ENCODE assay signal across 12 mouse cellular contexts in genomic region chr8:115008624-115009620, GRCm38 (mm10).
A peak's percentile ranks its signal among the peaks of the same experiment; 100 is the strongest.
DNase-seq lines count a peak whose midpoint lies in the region; ATAC-seq and TF ChIP-seq lines count a peak whose summit lies in the region.
"Had no signal": no experiment of that assay in that cellular context is flagged by ENCODE, and none has a peak within 500 bp of the region (broad histone marks: within the 10 kb centered on the region; RNA-seq: fewer than 3 reads in every experiment).

No protein-coding gene starts in this region.

- TF ChIP-seq EP300 in heart, postnatal 0 days (IDR thresholded peaks at IDR 0.05; ENCODE audit: low read depth) = no peak

- H3K4me1 ChIP-seq in hindbrain, embryonic 10.5 days (replicated peaks) = peaks cover 52% of the 10 kb centered on the region
- peaks cover 18% of the 10 kb centered on the region for H3K4me1 ChIP-seq in hindbrain, embryonic 12.5 days
- H3K4me1 ChIP-seq in heart, postnatal 0 days (ENCODE audit: control insufficient read depth, insufficient read depth) = peaks cover 10% of the 10 kb centered on the region

- no peak overlapping the region for H3K9ac ChIP-seq in hindbrain, embryonic 12.5 days
- H3K9ac ChIP-seq in heart, postnatal 0 days (replicated peaks; ENCODE audit: low read depth, low read length) = no peak overlapping the region

- no peaks in the 10 kb centered on the region for H3K36me3 ChIP-seq in hindbrain, embryonic 10.5 days
- no peaks in the 10 kb centered on the region for H3K36me3 ChIP-seq in hindbrain, embryonic 12.5 days
- no peaks in the 10 kb centered on the region for H3K36me3 ChIP-seq in heart, postnatal 0 days (replicated peaks; ENCODE audit: control insufficient read depth, insufficient read depth, low read length)

- no peaks in the 10 kb centered on the region for H3K9me3 ChIP-seq in hindbrain, embryonic 10.5 days
- no peaks in the 10 kb centered on the region for H3K9me3 ChIP-seq in hindbrain, embryonic 12.5 days (replicated peaks)
- H3K9me3 ChIP-seq in heart, postnatal 0 days (replicated peaks; ENCODE audit: control insufficient read depth, low read length) = no peaks in the 10 kb centered on the region

- TF ChIP-seq CTCF in heart, postnatal 0 days (IDR thresholded peaks at IDR 0.05; ENCODE audit: low read depth) = no peak

- 88% methylated on average over 9 of the region's 9 CpGs for WGBS in hindbrain, embryonic 10.5 days
- 90% methylated on average over 9 of the region's 9 CpGs for WGBS in hindbrain, embryonic 12.5 days
- WGBS in heart, postnatal 0 days = 52% methylated on average over 9 of the region's 9 CpGs

- H3K27me3 ChIP-seq in hindbrain, embryonic 10.5 days (ENCODE audit: insufficient read depth, poor library complexity, severe bottlenecking) = peaks cover 33% of the 10 kb centered on the region; the same call in 1 of the 2 replicates
- H3K27me3 ChIP-seq in hindbrain, embryonic 12.5 days = peaks cover 3% of the 10 kb centered on the region; the same call in 1 of the 2 replicates
- H3K27me3 ChIP-seq in heart, postnatal 0 days (ENCODE audit: control insufficient read depth, insufficient read depth, low read length) = no peaks in the 10 kb centered on the region; the same call in 1 of the 2 replicates

- no peak overlapping the region for H3K4me2 ChIP-seq in hindbrain, embryonic 12.5 days (replicated peaks)
- no peak overlapping the region for H3K4me2 ChIP-seq in heart, postnatal 0 days (ENCODE audit: low read depth, low read length)

- H3K4me3 ChIP-seq in hindbrain, embryonic 10.5 days = no peak overlapping the region
- no peak overlapping the region for H3K4me3 ChIP-seq in hindbrain, embryonic 12.5 days
- H3K4me3 ChIP-seq in heart, postnatal 0 days (ENCODE audit: low read depth, low read length) = no peak overlapping the region
- H3K4me3 ChIP-seq: gastrocnemius, adult 2 months; myocyte had no signal

- no peak for DNase-seq in hindbrain, embryonic 10.5 days (ENCODE audit: low spot score)
- DNase-seq in adrenal gland, adult 2 months = peak; percentile 76
- peak; percentile 10 for DNase-seq in cerebellum, adult 11 months
- DNase-seq in heart, postnatal 0 days (ENCODE audit: low spot score) = peak; percentile 24
- DNase-seq in urinary bladder, postnatal 10 days (ENCODE audit: low spot score) = no peak
- no peak for DNase-seq in spleen, postnatal 14 days (ENCODE audit: low spot score in 2 of 2)
- DNase-seq: embryo, embryonic 11 days; gastrocnemius, adult 2 months; thymus, postnatal 14 days had no signal

- H3K27ac ChIP-seq in hindbrain, embryonic 10.5 days = peak overlapping the region; percentile 35; the same call in 1 of the 2 replicates
- no peak overlapping the region for H3K27ac ChIP-seq in hindbrain, embryonic 12.5 days
- no peak overlapping the region for H3K27ac ChIP-seq in heart, postnatal 0 days (ENCODE audit: low read depth)
- H3K27ac ChIP-seq: gastrocnemius, adult 2 months had no signal

- no peak for ATAC-seq in hindbrain, embryonic 12.5 days (ENCODE audit: low FRiP score)
- no peak for ATAC-seq in heart, postnatal 0 days (ENCODE audit: insufficient read depth, low read depth)
- ATAC-seq: inflammation-experienced regulatory T-cells, adult 6 months had no signal

Comparison
In these comparisons a context has a peak if more than half of its experiments do, and no peak if none do; other contexts are left out.
1. DNase-seq: peak in adrenal gland, adult 2 months (single experiment), cerebellum, adult 11 months (single experiment) and heart, postnatal 0 days (single experiment); none in hindbrain, embryonic 10.5 days (single experiment), urinary bladder, postnatal 10 days (single experiment) and spleen, postnatal 14 days (0 of 2).